13 mouse cellular contexts compared by ENCODE assay signal in genomic region chr14:26675791-26676190, GRCm38 (mm10). TPM values are rescaled to one million over a fixed set of nuclear protein-coding genes. Genes with fewer than 3 reads are reported as not detected.
A peak's percentile ranks its signal among the peaks of the same experiment; 100 is the strongest.
DNase-seq lines count a peak whose midpoint lies in the region; ATAC-seq and TF ChIP-seq lines count a peak whose summit lies in the region.
"Had no signal": no experiment of that assay in that cellular context is flagged by ENCODE, and none has a peak within 500 bp of the region (broad histone marks: within the 10 kb centered on the region; RNA-seq: fewer than 3 reads in every experiment).

No protein-coding gene starts in this region.

- no peaks in the 10 kb centered on the region for H3K4me1 ChIP-seq in heart, embryonic 13.5 days
- H3K4me1 ChIP-seq in CH12.LX (ENCODE audit: control insufficient read depth in 1 of 2, insufficient read depth in 2 of 2) = peaks cover 5 to 39% of the 10 kb centered on the region in 2 experiments
- peaks cover 39% of the 10 kb centered on the region for H3K4me1 ChIP-seq in megakaryocyte, embryonic 14.5 days
- no peaks in the 10 kb centered on the region for H3K4me1 ChIP-seq in forebrain, embryonic 15.5 days
- H3K4me1 ChIP-seq: hindbrain, embryonic 12.5 days; midbrain, embryonic 15.5 days had no signal

- ATAC-seq in heart, embryonic 13.5 days (ENCODE audit: extremely low read depth, insufficient number of reproducible peaks, low FRiP score, low TSS enrichment) = no peak
- peak; percentile 95 for ATAC-seq in common myeloid progenitor, adult 5-6 weeks (replicated peaks; ENCODE audit: low read depth, poor library complexity, severe bottlenecking)
- ATAC-seq in forebrain, embryonic 15.5 days (replicated peaks) = no peak
- ATAC-seq: midbrain, embryonic 15.5 days had no signal

- H3K27me3 ChIP-seq in heart, embryonic 13.5 days (replicated peaks) = no peaks in the 10 kb centered on the region
- H3K27me3 ChIP-seq in CH12.LX (replicated peaks) = no peaks in the 10 kb centered on the region
- H3K27me3 ChIP-seq in megakaryocyte, embryonic 14.5 days (replicated peaks) = no peaks in the 10 kb centered on the region
- H3K27me3 ChIP-seq in forebrain, embryonic 15.5 days = no peaks in the 10 kb centered on the region
- H3K27me3 ChIP-seq: hindbrain, embryonic 12.5 days; midbrain, embryonic 15.5 days had no signal

- no peak for TF ChIP-seq EP300 in CH12.LX (IDR thresholded peaks at IDR 0.05; ENCODE audit: low read length)

- WGBS in heart, embryonic 13.5 days = 70% methylated on average over 5 of the region's 5 CpGs
- 81% methylated on average over 5 of the region's 5 CpGs for WGBS in forebrain, embryonic 15.5 days

- dilution Hi-C loops in CH12.LX (cut with MboI; ENCODE audit: extremely low pct_ligation_motif_present, extremely low pct_unique_long_range_greater_than_20kb, low sequenced_read_pairs) = no loop called here

- no peaks in the 10 kb centered on the region for H3K9me3 ChIP-seq in heart, embryonic 13.5 days
- peaks cover 3% of the 10 kb centered on the region for H3K9me3 ChIP-seq in CH12.LX (replicated peaks; ENCODE audit: low read length)
- no peaks in the 10 kb centered on the region for H3K9me3 ChIP-seq in megakaryocyte, embryonic 14.5 days
- no peaks in the 10 kb centered on the region for H3K9me3 ChIP-seq in forebrain, embryonic 15.5 days
- H3K9me3 ChIP-seq: hindbrain, embryonic 12.5 days; limb, embryonic 15.5 days; midbrain, embryonic 15.5 days had no signal

- no peak for TF ChIP-seq CTCF in CH12.LX (conservative IDR thresholded peaks at IDR 0.05 in 1 of 2, IDR thresholded peaks at IDR 0.05 in 1 of 2; ENCODE audit: low read depth in 2 of 2, low read length in 2 of 2)

- in situ Hi-C loops in CH12.LX (cut with MboI; ENCODE audit: low pct_ligation_motif_present, low pct_unique_long_range_greater_than_20kb, low sequenced_read_pairs) = loop anchor here (25.0 kb wide), 1 partner anchor 312 kb away; the partner anchor contains the start of gene Hesx1

- no peak overlapping the region for H3K9ac ChIP-seq in heart, embryonic 13.5 days
- no peak overlapping the region for H3K9ac ChIP-seq in CH12.LX (ENCODE audit: insufficient read depth, low read depth)
- no peak overlapping the region for H3K9ac ChIP-seq in forebrain, embryonic 15.5 days (replicated peaks)
- H3K9ac ChIP-seq: hindbrain, embryonic 12.5 days; limb, embryonic 15.5 days; midbrain, embryonic 15.5 days had no signal

- no peaks in the 10 kb centered on the region for H3K36me3 ChIP-seq in heart, embryonic 13.5 days
- H3K36me3 ChIP-seq in CH12.LX (replicated peaks in 1 of 2; ENCODE audit: control insufficient read depth in 1 of 2, insufficient read depth in 1 of 2, low read length in 1 of 2) = no peaks in the 10 kb centered on the region
- H3K36me3 ChIP-seq in megakaryocyte, embryonic 14.5 days (replicated peaks; ENCODE audit: low read length) = no peaks in the 10 kb centered on the region
- H3K36me3 ChIP-seq in forebrain, embryonic 15.5 days = no peaks in the 10 kb centered on the region
- H3K36me3 ChIP-seq: hindbrain, embryonic 12.5 days; limb, embryonic 15.5 days; midbrain, embryonic 15.5 days had no signal

- H3K27ac ChIP-seq in heart, embryonic 13.5 days (replicated peaks) = no peak overlapping the region
- H3K27ac ChIP-seq in CH12.LX (ENCODE audit: insufficient read depth, low read depth) = no peak overlapping the region
- no peak overlapping the region for H3K27ac ChIP-seq in forebrain, embryonic 15.5 days (replicated peaks)
- H3K27ac ChIP-seq: hindbrain, embryonic 12.5 days; limb, embryonic 15.5 days; midbrain, embryonic 15.5 days had no signal

- no peak for DNase-seq in heart, postnatal 36 days
- DNase-seq in CH12.LX (ENCODE audit: extremely low read depth) = peak; percentile 36
- no peak for DNase-seq in gastrocnemius, postnatal 36 days
- no peak for DNase-seq in embryo, embryonic 11 days
- DNase-seq: cerebellum, adult 9-11 months had no signal

- TF ChIP-seq POLR2A in CH12.LX (IDR thresholded peaks at IDR 0.05; ENCODE audit: low read depth, low read length) = no peak

- no peaks in the 10 kb centered on the region for H3K79me2 ChIP-seq in CH12.LX (replicated peaks; ENCODE audit: control insufficient read depth, extremely low read depth, insufficient read depth, poor library complexity, severe bottlenecking)

- peak overlapping the region; percentile 16; the same call in 1 of the 2 replicates for H3K4me3 ChIP-seq in heart, embryonic 13.5 days
- no peak overlapping the region for H3K4me3 ChIP-seq in CH12.LX (replicated peaks in 1 of 3; ENCODE audit: low read depth in 2 of 3, low read length in 2 of 3, poor library complexity in 1 of 3)
- H3K4me3 ChIP-seq in megakaryocyte, embryonic 14.5 days (replicated peaks) = peak overlapping the region; percentile 40
- H3K4me3 ChIP-seq in forebrain, embryonic 15.5 days = no peak overlapping the region
- H3K4me3 ChIP-seq: hindbrain, embryonic 12.5 days; limb, embryonic 15.5 days; midbrain, embryonic 15.5 days had no signal

- peak overlapping the region; percentile 59 for H3K4me2 ChIP-seq in heart, embryonic 13.5 days
- no peak overlapping the region for H3K4me2 ChIP-seq in CH12.LX (ENCODE audit: insufficient read depth, low read depth, poor library complexity, severe bottlenecking)
- H3K4me2 ChIP-seq in forebrain, embryonic 15.5 days (replicated peaks) = no peak overlapping the region
- H3K4me2 ChIP-seq: hindbrain, embryonic 12.5 days; limb, embryonic 15.5 days; midbrain, embryonic 15.5 days had no signal

- TF ChIP-seq RAD21 in CH12.LX (IDR thresholded peaks at IDR 0.05; ENCODE audit: low read depth, low read length) = no peak

- intact Hi-C loops in heart, postnatal 36 days (cut with DNase I) = no loop called here
- intact Hi-C loops in gastrocnemius, postnatal 36 days (cut with DNase I) = no loop called here

TF ChIP-seq in CH12.LX, 34 proteins besides CTCF, POLR2A, EP300 and RAD21:
- TF ChIP-seq USF1 (IDR thresholded peaks at IDR 0.05; ENCODE audit: low read depth, low read length) (no peak), JUN (IDR thresholded peaks at IDR 0.05; ENCODE audit: insufficient read depth, low read depth, low read length) (no peak), ETS1 (conservative IDR thresholded peaks at IDR 0.05; ENCODE audit: low read depth, low read length) (no peak), JUND (conservative IDR thresholded peaks at IDR 0.05; ENCODE audit: low read depth, low read length) (no peak), TBP (conservative IDR thresholded peaks at IDR 0.05; ENCODE audit: low read depth, low read length) (no peak), RCOR1 (conservative IDR thresholded peaks at IDR 0.05; ENCODE audit: low read depth, low read length) (no peak), ZC3H11A (IDR thresholded peaks at IDR 0.05; ENCODE audit: low read depth, low read length) (no peak), KAT2A (IDR thresholded peaks at IDR 0.05; ENCODE audit: insufficient replicate concordance, low read length) (no peak)

RNA-seq across cellular contexts. Expression of gene Pde12, which starts 6.1 kb away (rescaled TPM):
- polyA plus RNA-seq in heart, embryonic 13.5 days (2015; fragmentation: Nextera tagmentation; extraction: Ambion mirVana) = 7.5 and 7.6 TPM in 2 replicates
- total RNA-seq in heart, postnatal 36 days (2021) = 1 to 10 TPM; 4.5 to 4.6 TPM
- 8.4 and 10.6 TPM in 2 replicates for total RNA-seq in CH12.LX (2012; rRNA removed)
- 13.9 and 14.2 TPM in 2 replicates for total RNA-seq in CH12.LX (2014; rRNA removed)
- polyA plus RNA-seq in CH12.LX (2012; ENCODE audit: insufficient read length, low read depth) = 11.9 and 14.9 TPM in 2 replicates
- 16.5 and 18.7 TPM in 2 replicates for total RNA-seq in common myeloid progenitor, adult 5-6 weeks (2017)
- polyA plus RNA-seq in megakaryocyte, embryonic 14.5 days (2012; ENCODE audit: insufficient read depth, low replicate concordance) = 4.6 and 5.2 TPM in 2 replicates
- 1 to 10 TPM; 3.0 to 3.2 TPM for total RNA-seq in gastrocnemius, postnatal 36 days (2021)
- polyA plus RNA-seq in forebrain, embryonic 15.5 days (2015; fragmentation: Nextera tagmentation; extraction: Ambion mirVana) = 12.7 and 13.1 TPM in 2 replicates

RNA-seq across cellular contexts. Expression of gene Dnah12, which starts 17.3 kb away (rescaled TPM):
- polyA plus RNA-seq in heart, embryonic 13.5 days (2015; fragmentation: Nextera tagmentation; extraction: Ambion mirVana) = 0.01 TPM in 2 replicates
- total RNA-seq in heart, postnatal 36 days (2021) = under 1 TPM; 0.03 TPM
- total RNA-seq in CH12.LX (2012; rRNA removed) (0.04 TPM in 2 replicates), CH12.LX (2014; rRNA removed) (0.13 and 0.19 TPM in 2 replicates)
- polyA plus RNA-seq in CH12.LX (2012; ENCODE audit: insufficient read length, low read depth) = 0.04 and 0.07 TPM in 2 replicates
- 1.9 and 2.8 TPM in 2 replicates for total RNA-seq in common myeloid progenitor, adult 5-6 weeks (2017)
- not detected in 2 replicates for polyA plus RNA-seq in megakaryocyte, embryonic 14.5 days (2012; ENCODE audit: insufficient read depth, low replicate concordance)
- not detected for total RNA-seq in gastrocnemius, postnatal 36 days (2021)
- 0.09 and 0.10 TPM in 2 replicates for polyA plus RNA-seq in forebrain, embryonic 15.5 days (2015; fragmentation: Nextera tagmentation; extraction: Ambion mirVana)
- polyA plus RNA-seq: adrenal gland, adult 2 months had no signal

RNA-seq across cellular contexts. Expression of gene Arf4, which starts 37.9 kb away (rescaled TPM):
- polyA plus RNA-seq in heart, embryonic 13.5 days (2015; fragmentation: Nextera tagmentation; extraction: Ambion mirVana) = 440 and 447 TPM in 2 replicates
- 10 to 100 TPM; 66.7 to 78.0 TPM for total RNA-seq in heart, postnatal 36 days (2021)
- 43.3 and 50.7 TPM in 2 replicates for total RNA-seq in CH12.LX (2012; rRNA removed)
- total RNA-seq in CH12.LX (2014; rRNA removed) = 66.6 and 74.2 TPM in 2 replicates
- 84.0 and 86.4 TPM in 2 replicates for polyA plus RNA-seq in CH12.LX (2012; ENCODE audit: insufficient read length, low read depth)
- 113 and 135 TPM in 2 replicates for total RNA-seq in common myeloid progenitor, adult 5-6 weeks (2017)
- 135 and 173 TPM in 2 replicates for polyA plus RNA-seq in megakaryocyte, embryonic 14.5 days (2012; ENCODE audit: insufficient read depth, low replicate concordance)
- total RNA-seq in gastrocnemius, postnatal 36 days (2021) = 10 to 100 TPM; 28.0 to 28.4 TPM
- 630 and 640 TPM in 2 replicates for polyA plus RNA-seq in forebrain, embryonic 15.5 days (2015; fragmentation: Nextera tagmentation; extraction: Ambion mirVana)

Comparison
In these comparisons a context has a peak if more than half of its experiments do, and no peak if none do; other contexts are left out.
1. H3K4me3 ChIP-seq: peak in heart, embryonic 13.5 days (single experiment) and megakaryocyte, embryonic 14.5 days (single experiment); none in CH12.LX (0 of 3) and forebrain, embryonic 15.5 days (single experiment).